Mouse (Mus musculus): ENCODE results near the gene Ephb1. TPM values are rescaled to one million over a fixed set of nuclear protein-coding genes. Genes with fewer than 3 reads are reported as not detected.

The Ephb1 gene
- polyA plus RNA-seq, 1 experiment from 2014 or later: 0.87 TPM

- Histone ChIP-seq H3K4me2 (replicated peaks; ENCODE audit: low read depth, low read length) (no peak overlapping the region), H3K4me1 (ENCODE audit: insufficient read depth, low read depth, low read length) (no peaks in the 10 kb centered on the region), H3K36me3 (ENCODE audit: insufficient read depth, low read length) (no peaks in the 10 kb centered on the region), H3K9ac (replicated peaks; ENCODE audit: low read depth) (no peak overlapping the region), H3K9me3 (ENCODE audit: low read length) (no peaks in the 10 kb centered on the region), H3K4me3 (ENCODE audit: low read depth, low read length) (no peak overlapping the region), H3K27me3 (replicated peaks; ENCODE audit: insufficient read depth, low read length) (no peaks in the 10 kb centered on the region), H3K27ac (ENCODE audit: low read length) (no peak overlapping the region)
- no peak for TF ChIP-seq CTCF (IDR thresholded peaks at IDR 0.05)
- no peak for TF ChIP-seq EP300 (IDR thresholded peaks at IDR 0.05)
- 87% methylated on average over 2 of the region's 2 CpGs for WGBS
- no peak for ATAC-seq
- no peak for DNase-seq (ENCODE audit: low spot score)
Measured at GRCm38 (mm10) chr9:102367796-102368195, 13.3 kb upstream of the Ephb1 start.

- 72% methylated on average over 2 of the region's 2 CpGs for WGBS
- Histone ChIP-seq H3K9ac (replicated peaks; ENCODE audit: low read depth) (no peak overlapping the region), H3K4me2 (replicated peaks; ENCODE audit: low read depth, low read length) (no peak overlapping the region), H3K4me3 (ENCODE audit: low read depth, low read length) (no peak overlapping the region), H3K9me3 (ENCODE audit: low read length) (no peaks in the 10 kb centered on the region), H3K27ac (ENCODE audit: low read length) (no peak overlapping the region), H3K36me3 (ENCODE audit: insufficient read depth, low read length) (no peaks in the 10 kb centered on the region), H3K27me3 (replicated peaks; ENCODE audit: insufficient read depth, low read length) (no peaks in the 10 kb centered on the region), H3K4me1 (ENCODE audit: insufficient read depth, low read depth, low read length) (no peaks in the 10 kb centered on the region)
- no peak for TF ChIP-seq CTCF (IDR thresholded peaks at IDR 0.05)
- TF ChIP-seq EP300 (IDR thresholded peaks at IDR 0.05): no peak
- ATAC-seq (no peak), DNase-seq (ENCODE audit: low spot score) (no peak)
Measured at GRCm38 (mm10) chr9:102365536-102365935, 11.0 kb upstream of the Ephb1 start.

DNA sequence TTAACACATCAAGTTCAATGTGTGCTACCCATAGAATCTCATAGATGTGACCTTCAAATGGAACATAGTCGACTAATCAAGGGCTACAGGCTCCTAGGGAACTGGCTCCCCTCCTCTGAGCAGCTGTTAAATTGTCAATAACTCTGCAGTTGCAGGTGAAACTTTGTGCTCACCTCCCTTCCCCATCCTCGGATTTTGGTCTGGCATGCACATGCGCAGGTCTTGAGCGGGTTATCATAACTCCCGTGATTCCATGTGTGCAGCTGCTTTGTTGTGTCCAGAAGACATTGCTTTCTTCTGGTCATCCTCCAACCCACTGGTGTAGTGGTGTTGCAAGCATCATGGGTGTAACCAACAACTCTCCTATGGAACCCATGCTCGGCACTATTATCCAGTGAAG is 4.8 kb upstream of the Ephb1 start:
- Histone ChIP-seq H3K4me2 (replicated peaks; ENCODE audit: low read depth, low read length) (no peak overlapping the region), H3K27ac (ENCODE audit: low read length) (no peak overlapping the region), H3K9ac (replicated peaks; ENCODE audit: low read depth) (no peak overlapping the region), H3K27me3 (replicated peaks; ENCODE audit: insufficient read depth, low read length) (peaks cover 14% of the 10 kb centered on the region), H3K36me3 (ENCODE audit: insufficient read depth, low read length) (no peaks in the 10 kb centered on the region), H3K9me3 (ENCODE audit: low read length) (no peaks in the 10 kb centered on the region), H3K4me1 (ENCODE audit: insufficient read depth, low read depth, low read length) (no peaks in the 10 kb centered on the region; the same call in 1 of the 2 replicates), H3K4me3 (ENCODE audit: low read depth, low read length) (no peak overlapping the region)
- 90% methylated on average over 6 of the region's 6 CpGs for WGBS
- DNase-seq (ENCODE audit: low spot score) (no peak), ATAC-seq (no peak)
- TF ChIP-seq CTCF (IDR thresholded peaks at IDR 0.05) (no peak), EP300 (IDR thresholded peaks at IDR 0.05) (no peak)

GRCm38 (mm10) chr9:102358711-102359110 is 4.2 kb upstream of the Ephb1 start:
- Histone ChIP-seq H3K4me2 (replicated peaks; ENCODE audit: low read depth, low read length) (no peak overlapping the region), H3K27ac (ENCODE audit: low read length) (no peak overlapping the region), H3K27me3 (replicated peaks; ENCODE audit: insufficient read depth, low read length) (peaks cover 20% of the 10 kb centered on the region), H3K4me3 (ENCODE audit: low read depth, low read length) (no peak overlapping the region), H3K9ac (replicated peaks; ENCODE audit: low read depth) (no peak overlapping the region), H3K4me1 (ENCODE audit: insufficient read depth, low read depth, low read length) (no peaks in the 10 kb centered on the region; the same call in 1 of the 2 replicates), H3K9me3 (ENCODE audit: low read length) (no peaks in the 10 kb centered on the region), H3K36me3 (ENCODE audit: insufficient read depth, low read length) (no peaks in the 10 kb centered on the region)
- DNase-seq (ENCODE audit: low spot score): no peak
- TF ChIP-seq EP300 (IDR thresholded peaks at IDR 0.05) (no peak), CTCF (IDR thresholded peaks at IDR 0.05) (no peak)
- no peak for ATAC-seq
- WGBS: 70% methylated on average over 3 of the region's 3 CpGs

GRCm38 (mm10) chr9:102358011-102358410 is 3.5 kb upstream of the Ephb1 start:
- Histone ChIP-seq H3K4me3 (ENCODE audit: low read depth, low read length) (no peak overlapping the region), H3K4me2 (replicated peaks; ENCODE audit: low read depth, low read length) (no peak overlapping the region), H3K4me1 (ENCODE audit: insufficient read depth, low read depth, low read length) (no peaks in the 10 kb centered on the region; the same call in 1 of the 2 replicates), H3K36me3 (ENCODE audit: insufficient read depth, low read length) (no peaks in the 10 kb centered on the region), H3K9ac (replicated peaks; ENCODE audit: low read depth) (no peak overlapping the region), H3K9me3 (ENCODE audit: low read length) (no peaks in the 10 kb centered on the region), H3K27me3 (replicated peaks; ENCODE audit: insufficient read depth, low read length) (peaks cover 27% of the 10 kb centered on the region), H3K27ac (ENCODE audit: low read length) (no peak overlapping the region)
- 64% methylated on average over 6 of the region's 6 CpGs for WGBS
- TF ChIP-seq EP300 (IDR thresholded peaks at IDR 0.05) (no peak), CTCF (IDR thresholded peaks at IDR 0.05) (no peak)
- ATAC-seq (no peak), DNase-seq (ENCODE audit: low spot score) (no peak)

- ATAC-seq (no peak), DNase-seq (ENCODE audit: low spot score) (no peak)
- H3K9ac ChIP-seq (replicated peaks; ENCODE audit: low read depth): no peak overlapping the region
- no peaks in the 10 kb centered on the region; the same call in 1 of the 2 replicates for H3K4me1 ChIP-seq (ENCODE audit: insufficient read depth, low read depth, low read length)
- TF ChIP-seq EP300 (IDR thresholded peaks at IDR 0.05): no peak
- no peak for TF ChIP-seq CTCF (IDR thresholded peaks at IDR 0.05)
- peaks cover 42% of the 10 kb centered on the region for H3K27me3 ChIP-seq (replicated peaks; ENCODE audit: insufficient read depth, low read length)
- H3K27ac ChIP-seq (ENCODE audit: low read length): no peak overlapping the region
- H3K4me2 ChIP-seq (replicated peaks; ENCODE audit: low read depth, low read length): no peak overlapping the region
- H3K36me3 ChIP-seq (ENCODE audit: insufficient read depth, low read length): no peaks in the 10 kb centered on the region
- no peak overlapping the region for H3K4me3 ChIP-seq (ENCODE audit: low read depth, low read length)
- WGBS: 41% methylated on average over 10 of the region's 10 CpGs
- no peaks in the 10 kb centered on the region for H3K9me3 ChIP-seq (ENCODE audit: low read length)
Measured at GRCm38 (mm10) chr9:102356516-102356915, 2.0 kb upstream of the Ephb1 start.

- ATAC-seq: no peak
Measured at GRCm38 (mm10) chr9:102355726-102356125, 1.2 kb upstream of the Ephb1 start.

More at GRCm38 (mm10) chr9:102355726-102356125, 1.2 kb upstream of the Ephb1 start:
- Histone ChIP-seq H3K27me3 (replicated peaks; ENCODE audit: insufficient read depth, low read length) (peaks cover 48% of the 10 kb centered on the region), H3K9me3 (ENCODE audit: low read length) (no peaks in the 10 kb centered on the region), H3K4me1 (ENCODE audit: insufficient read depth, low read depth, low read length) (no peaks in the 10 kb centered on the region; the same call in 1 of the 2 replicates), H3K36me3 (ENCODE audit: insufficient read depth, low read length) (no peaks in the 10 kb centered on the region), H3K4me3 (ENCODE audit: low read depth, low read length) (no peak overlapping the region), H3K4me2 (replicated peaks; ENCODE audit: low read depth, low read length) (no peak overlapping the region), H3K9ac (replicated peaks; ENCODE audit: low read depth) (no peak overlapping the region), H3K27ac (ENCODE audit: low read length) (no peak overlapping the region)
- TF ChIP-seq EP300 (IDR thresholded peaks at IDR 0.05): no peak
- TF ChIP-seq CTCF (IDR thresholded peaks at IDR 0.05): no peak
- 69% methylated on average over 3 of the region's 3 CpGs for WGBS
- no peak for DNase-seq (ENCODE audit: low spot score)
